Mouse (Mus musculus): ENCODE results near the gene Nfe2. TPM values are rescaled to one million over a fixed set of nuclear protein-coding genes. Genes with fewer than 3 reads are reported as not detected.

Gene Nfe2
- polyA plus RNA-seq (2012; rRNA removed) = 0.53 and 1.2 TPM in 2 replicates

GRCm38 (mm10) chr15:103257790-103258728, at the start of gene Nfe2:
TSS of gene Nfe2 (minus strand) at chr15:103258403.
- no peak for DNase-seq (ENCODE audit: low read depth)
- no peak for TF ChIP-seq CTCF (IDR thresholded peaks at IDR 0.05; ENCODE audit: borderline replicate concordance, extremely low read depth, insufficient read depth, insufficient read length)
- no peak for TF ChIP-seq POLR2A (IDR thresholded peaks at IDR 0.05; ENCODE audit: borderline replicate concordance, extremely low read depth, insufficient read depth, insufficient read length, poor library complexity, severe bottlenecking)

DNA sequence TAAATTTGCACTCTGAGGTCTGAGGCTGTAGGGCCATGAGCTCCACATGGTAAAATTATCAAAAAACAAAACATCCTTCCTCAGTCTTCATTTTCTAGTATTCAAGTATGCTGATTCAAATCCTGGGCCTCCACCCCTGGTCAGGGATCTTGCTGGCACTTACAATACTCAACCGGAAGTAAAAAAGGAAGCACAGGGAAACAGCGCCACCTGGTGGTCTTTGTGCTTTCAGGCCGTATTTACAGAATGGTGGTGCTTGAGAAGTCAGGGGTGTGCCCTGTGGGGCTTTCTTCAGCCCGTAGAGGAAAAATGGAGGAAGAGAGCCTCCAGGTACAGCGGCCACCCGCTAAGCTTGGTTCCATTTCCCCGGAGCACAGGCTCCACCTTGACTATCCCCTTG, 48.9 kb upstream of the Nfe2 start:
- DNase-seq (ENCODE audit: low read depth) = peak; percentile 97
- no peak for TF ChIP-seq POLR2A (IDR thresholded peaks at IDR 0.05; ENCODE audit: borderline replicate concordance, extremely low read depth, insufficient read depth, insufficient read length, poor library complexity, severe bottlenecking)
- TF ChIP-seq CTCF (IDR thresholded peaks at IDR 0.05; ENCODE audit: borderline replicate concordance, extremely low read depth, insufficient read depth, insufficient read length) = peak; percentile 91

DNA sequence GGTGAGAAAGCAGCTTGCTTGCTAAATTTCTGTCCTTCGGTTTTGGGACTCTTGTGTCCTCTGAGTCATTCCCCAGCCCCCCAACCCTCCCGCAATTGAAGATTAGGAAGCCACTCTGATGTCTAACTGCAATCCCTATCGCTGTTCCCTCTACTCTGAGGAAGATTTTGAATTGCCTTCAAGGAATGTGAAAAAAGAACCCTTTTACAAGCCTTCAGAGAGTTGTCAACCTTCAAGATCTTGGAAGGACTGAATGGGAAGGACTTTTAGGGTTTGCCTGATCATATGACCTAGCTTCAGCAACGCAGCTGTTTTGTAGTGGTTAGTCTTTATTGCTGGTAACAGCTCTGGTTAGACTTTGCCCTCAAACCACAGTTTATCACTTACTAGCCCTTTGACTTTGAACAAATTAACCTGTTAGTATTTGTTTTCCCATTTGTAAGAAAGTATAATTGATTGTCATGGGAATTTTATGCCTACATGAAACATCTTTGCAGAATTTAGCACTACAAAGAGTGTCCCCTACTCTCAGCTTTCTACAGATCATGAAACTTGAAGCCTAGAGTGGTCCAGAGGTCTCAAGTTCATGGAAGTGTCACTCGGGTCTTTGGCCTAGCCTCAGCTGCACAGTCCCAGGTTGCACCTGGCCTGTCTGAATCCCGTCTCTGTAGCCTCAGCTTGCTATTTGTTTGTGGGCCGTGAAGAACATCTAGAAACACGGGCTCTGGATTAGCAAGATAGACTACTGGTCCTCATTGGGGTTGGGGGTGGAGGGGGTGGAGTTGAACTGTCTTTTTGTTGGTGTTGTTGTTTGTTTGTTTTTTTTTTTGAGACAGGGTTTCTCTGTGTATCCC, 47.8 kb upstream of the Nfe2 start:
- no peak for TF ChIP-seq CTCF (IDR thresholded peaks at IDR 0.05; ENCODE audit: borderline replicate concordance, extremely low read depth, insufficient read depth, insufficient read length)
- TF ChIP-seq POLR2A (IDR thresholded peaks at IDR 0.05; ENCODE audit: borderline replicate concordance, extremely low read depth, insufficient read depth, insufficient read length, poor library complexity, severe bottlenecking) = no peak
- DNase-seq (ENCODE audit: low read depth) = no peak

DNA sequence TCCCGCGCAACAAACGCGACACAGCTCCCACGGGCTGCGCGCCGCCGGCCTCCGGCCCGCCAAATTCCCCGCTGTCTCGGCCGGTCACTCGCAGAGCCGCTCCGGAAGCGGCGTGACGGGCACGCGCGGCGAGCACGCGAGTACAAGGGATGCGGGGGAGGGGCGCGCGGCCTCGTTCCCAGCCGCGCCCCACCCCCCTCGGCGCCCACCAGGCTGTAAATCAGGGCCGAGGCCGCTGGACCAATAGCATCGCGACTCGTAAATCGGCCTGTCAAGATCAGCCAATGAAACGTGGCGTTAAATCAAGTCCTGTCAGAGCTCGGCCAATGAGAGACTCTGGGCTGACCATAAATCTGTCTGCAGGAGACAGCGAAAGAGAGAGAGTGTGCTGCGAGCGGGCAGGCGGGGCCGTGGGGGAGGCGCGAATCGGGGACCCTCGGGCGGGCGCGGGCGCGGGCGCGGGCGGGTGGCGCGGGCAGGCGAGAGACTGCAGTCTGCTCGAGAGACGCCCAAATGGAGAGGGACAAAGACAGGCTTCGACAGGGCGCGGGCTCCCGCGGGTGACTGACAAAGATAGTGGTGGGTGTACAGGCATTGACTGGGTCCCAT, 47.0 kb upstream of the Nfe2 start:
- DNase-seq (ENCODE audit: low read depth) = peak; percentile 100
- TF ChIP-seq CTCF (IDR thresholded peaks at IDR 0.05; ENCODE audit: borderline replicate concordance, extremely low read depth, insufficient read depth, insufficient read length) (no peak), POLR2A (IDR thresholded peaks at IDR 0.05; ENCODE audit: borderline replicate concordance, extremely low read depth, insufficient read depth, insufficient read length, poor library complexity, severe bottlenecking) (peak; percentile 98)

- peak; percentile 61 for DNase-seq (ENCODE audit: low read depth)
- TF ChIP-seq CTCF (IDR thresholded peaks at IDR 0.05; ENCODE audit: borderline replicate concordance, extremely low read depth, insufficient read depth, insufficient read length) = no peak
- no peak for TF ChIP-seq POLR2A (IDR thresholded peaks at IDR 0.05; ENCODE audit: borderline replicate concordance, extremely low read depth, insufficient read depth, insufficient read length, poor library complexity, severe bottlenecking)
Observed at GRCm38 (mm10) chr15:103304616-103304969, 46.4 kb upstream of the Nfe2 start.

- no peak for DNase-seq (ENCODE audit: low read depth)
- no peak for TF ChIP-seq CTCF (IDR thresholded peaks at IDR 0.05; ENCODE audit: borderline replicate concordance, extremely low read depth, insufficient read depth, insufficient read length)
- TF ChIP-seq POLR2A (IDR thresholded peaks at IDR 0.05; ENCODE audit: borderline replicate concordance, extremely low read depth, insufficient read depth, insufficient read length, poor library complexity, severe bottlenecking) = no peak
Observed at GRCm38 (mm10) chr15:103303916-103304615, 45.9 kb upstream of the Nfe2 start.

- TF ChIP-seq POLR2A (IDR thresholded peaks at IDR 0.05; ENCODE audit: borderline replicate concordance, extremely low read depth, insufficient read depth, insufficient read length, poor library complexity, severe bottlenecking) (no peak), CTCF (IDR thresholded peaks at IDR 0.05; ENCODE audit: borderline replicate concordance, extremely low read depth, insufficient read depth, insufficient read length) (no peak)
- DNase-seq (ENCODE audit: low read depth) = peak; percentile 22
Observed at GRCm38 (mm10) chr15:103302341-103303021, 44.3 kb upstream of the Nfe2 start.

DNA sequence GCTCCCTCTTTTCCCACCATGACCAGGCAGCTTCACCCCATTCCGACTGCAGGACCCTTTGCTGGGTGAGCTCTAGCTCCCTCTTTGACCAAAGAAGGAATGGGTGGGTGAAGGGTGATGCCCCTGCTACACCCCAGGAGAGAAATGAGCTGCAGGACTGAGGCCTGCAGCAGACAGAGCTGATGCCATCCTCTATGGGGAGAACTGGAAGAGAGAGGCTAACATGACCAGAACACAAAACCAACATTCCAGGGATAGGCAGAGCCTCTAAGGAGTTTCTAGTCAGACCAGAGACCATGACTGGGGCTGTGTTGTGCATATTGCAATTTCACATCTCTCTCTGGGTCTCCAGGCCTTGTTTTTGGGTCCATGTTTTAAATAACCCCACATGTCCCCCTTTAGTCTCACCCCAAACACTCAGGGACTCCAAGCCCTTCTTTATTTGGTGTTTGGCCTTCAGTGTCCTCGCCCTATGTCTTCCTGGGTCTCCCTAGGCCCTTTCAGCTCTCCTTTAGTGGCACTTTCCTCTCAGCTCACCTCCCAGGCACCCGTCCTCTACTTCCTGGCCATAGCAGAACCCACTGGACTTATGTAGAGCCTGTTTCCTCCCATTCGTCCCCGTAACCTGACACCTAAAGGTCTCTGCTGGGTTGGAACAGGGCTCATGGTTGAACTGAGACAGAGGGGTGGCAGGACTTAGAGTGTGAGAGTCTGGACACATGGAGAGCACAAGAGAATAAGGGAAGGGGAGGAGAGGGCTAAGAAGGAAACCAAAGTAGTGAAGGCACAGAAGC, 43.5 kb upstream of the Nfe2 start:
- TF ChIP-seq CTCF (IDR thresholded peaks at IDR 0.05; ENCODE audit: borderline replicate concordance, extremely low read depth, insufficient read depth, insufficient read length) (no peak), POLR2A (IDR thresholded peaks at IDR 0.05; ENCODE audit: borderline replicate concordance, extremely low read depth, insufficient read depth, insufficient read length, poor library complexity, severe bottlenecking) (no peak)
- peak; percentile 25 for DNase-seq (ENCODE audit: low read depth)

- TF ChIP-seq CTCF (IDR thresholded peaks at IDR 0.05; ENCODE audit: borderline replicate concordance, extremely low read depth, insufficient read depth, insufficient read length) (no peak), POLR2A (IDR thresholded peaks at IDR 0.05; ENCODE audit: borderline replicate concordance, extremely low read depth, insufficient read depth, insufficient read length, poor library complexity, severe bottlenecking) (no peak)
Observed at GRCm38 (mm10) chr15:103301046-103301445, 42.8 kb upstream of the Nfe2 start.

More at GRCm38 (mm10) chr15:103301046-103301445, 42.8 kb upstream of the Nfe2 start:
- peak; percentile 60 for DNase-seq (ENCODE audit: low read depth)
